Mouse (Mus musculus) forebrain, postnatal 0 days (tissue): ENCODE measurements at regions not wholly inside any gene's neighbourhood (a gene's known extent, or its start where the extent isn't known, plus 50 kb on each side); places are given as distances from the start of the nearest gene placed in this dataset.

Experiments
- ATAC-seq: fragments of 200-750 bp; cut with Nextera tagmentation; 2 replicates; pipeline ENCODE4 v1.8.0; 2017; ENCODE audit warnings: mild to moderate bottlenecking, moderate library complexity
- DNase-seq: peaks from one replicate; pipeline ENCODE4 v3.0.0-alpha.2; 2015
- H3K27ac ChIP-seq: fragments of 300-500 bp; sonication (generic); 2 replicates; pipeline ENCODE4 v1.5.1; 2014; ENCODE audit warnings: low read depth, mild to moderate bottlenecking, antibody characterized with exemption, low read length, moderate library complexity, mixed read lengths
- H3K27me3 ChIP-seq: fragments of 300-500 bp; sonication (generic); 2 replicates; pipeline ENCODE4 v1.6.1; 2014; ENCODE audit warnings: mild to moderate bottlenecking, low read length, mixed read lengths; ENCODE audit not compliant: insufficient read depth
- H3K36me3 ChIP-seq: fragments of 300-500 bp; sonication (generic); 2 replicates; pipeline ENCODE4 v1.6.1; 2014; ENCODE audit warnings: mild to moderate bottlenecking, moderate library complexity; ENCODE audit not compliant: insufficient read depth
- H3K4me1 ChIP-seq: fragments of 300-500 bp; sonication (generic); 2 replicates; pipeline ENCODE4 v1.6.1; 2014; ENCODE audit warnings: antibody characterized with exemption; ENCODE audit not compliant: insufficient read depth
- H3K4me2 ChIP-seq: fragments of 300-500 bp; sonication (generic); 2 replicates; pipeline ENCODE4 v1.6.1; 2014; ENCODE audit warnings: low read depth, mild to moderate bottlenecking, moderate library complexity
- H3K4me3 ChIP-seq: fragments of 300-500 bp; sonication (generic); 2 replicates; pipeline ENCODE4 v1.5.1; 2014; ENCODE audit warnings: low read depth, low read length, mixed read lengths
- H3K9ac ChIP-seq: fragments of 300-500 bp; sonication (generic); 2 replicates; pipeline ENCODE4 v1.6.1; 2014; ENCODE audit warnings: mild to moderate bottlenecking
- H3K9me3 ChIP-seq: fragments of 300-500 bp; sonication (generic); 2 replicates; pipeline ENCODE4 v1.6.1; 2016; ENCODE audit warnings: low read length
- CTCF ChIP-seq: sonication (generic); IDR thresholded peaks from 2 replicates; pipeline ENCODE4 v1.5.1; 2016; ENCODE audit warnings: antibody characterized with exemption, control low read depth, low read depth
- WGBS: fragments of 180-500 bp; shearing (Covaris S2); extraction: QIAGEN DNeasy Blood & Tissue Kit; methylation state at CpG from one replicate; pipeline ENCODE4 v1.1.7; 2014; 5-methylcytosine and 5-hydroxymethylcytosine counted together

DNA sequence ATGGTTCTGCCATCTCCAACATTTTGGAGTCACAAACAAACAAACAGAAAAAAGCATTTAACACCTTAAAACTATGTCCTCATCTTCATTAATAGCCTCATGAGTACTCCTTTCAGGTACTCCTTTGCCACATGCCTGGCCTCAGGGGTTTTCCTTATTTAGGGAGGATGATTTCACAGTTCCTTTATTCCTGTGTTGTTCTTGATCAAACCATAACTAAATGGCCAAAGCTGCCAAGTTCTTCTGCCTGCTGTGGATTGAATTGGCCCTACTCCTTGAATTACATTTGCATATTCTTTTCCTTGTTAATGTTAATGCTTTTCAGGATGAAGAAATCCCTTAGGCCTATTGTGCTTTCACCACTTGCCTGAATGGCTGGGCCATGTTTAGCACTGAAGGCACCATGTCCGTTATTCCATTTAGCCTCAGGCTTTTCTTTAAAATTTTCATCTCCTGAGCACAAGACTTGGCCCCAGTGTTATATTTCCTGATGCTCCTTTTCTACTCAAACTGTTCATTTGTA lies 1787.4 kb downstream of the Hace1 start:
- WGBS: 10% methylated on average over 1 of the region's 1 CpGs
- H3K27ac ChIP-seq: no peak overlapping the region
- TF ChIP-seq CTCF: no peak
- H3K4me2 ChIP-seq: no peak overlapping the region
- no peak overlapping the region for H3K9ac ChIP-seq
- no peaks in the 10 kb centered on the region for H3K27me3 ChIP-seq
- DNase-seq: peak; percentile 1
- H3K9me3 ChIP-seq: no peaks in the 10 kb centered on the region
- no peak overlapping the region for H3K4me3 ChIP-seq
- ATAC-seq: no peak
- H3K4me1 ChIP-seq: no peaks in the 10 kb centered on the region
- no peaks in the 10 kb centered on the region for H3K36me3 ChIP-seq

DNA sequence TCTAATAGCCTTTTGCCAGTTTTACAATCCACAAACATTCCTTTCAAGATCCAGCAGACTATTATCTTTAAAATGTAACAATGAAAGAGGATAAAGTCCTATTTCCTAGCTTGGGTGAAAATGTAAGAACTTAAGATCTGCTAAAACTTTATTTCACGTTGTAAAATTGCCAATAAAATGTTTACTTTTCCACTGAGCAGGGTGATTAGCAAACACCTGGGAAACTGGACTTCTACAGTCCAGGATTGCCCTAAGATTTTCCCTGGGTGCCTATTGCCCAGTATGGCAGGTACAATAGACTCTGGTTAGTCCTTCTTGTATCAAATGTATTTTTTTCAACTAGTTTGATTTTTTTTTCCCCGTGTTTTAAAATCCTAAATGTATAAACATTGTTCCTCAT lies 1789.2 kb downstream of the Hace1 start:
- H3K4me3 ChIP-seq: no peak overlapping the region
- no peak overlapping the region for H3K27ac ChIP-seq
- H3K4me1 ChIP-seq: no peaks in the 10 kb centered on the region
- H3K9me3 ChIP-seq: no peaks in the 10 kb centered on the region
- no peak overlapping the region for H3K9ac ChIP-seq
- no peak for ATAC-seq
- no peaks in the 10 kb centered on the region for H3K36me3 ChIP-seq
- DNase-seq: no peak
- TF ChIP-seq CTCF: no peak
- no peak overlapping the region for H3K4me2 ChIP-seq
- H3K27me3 ChIP-seq: no peaks in the 10 kb centered on the region
- WGBS: 41% methylated on average over 2 of the region's 2 CpGs

DNA sequence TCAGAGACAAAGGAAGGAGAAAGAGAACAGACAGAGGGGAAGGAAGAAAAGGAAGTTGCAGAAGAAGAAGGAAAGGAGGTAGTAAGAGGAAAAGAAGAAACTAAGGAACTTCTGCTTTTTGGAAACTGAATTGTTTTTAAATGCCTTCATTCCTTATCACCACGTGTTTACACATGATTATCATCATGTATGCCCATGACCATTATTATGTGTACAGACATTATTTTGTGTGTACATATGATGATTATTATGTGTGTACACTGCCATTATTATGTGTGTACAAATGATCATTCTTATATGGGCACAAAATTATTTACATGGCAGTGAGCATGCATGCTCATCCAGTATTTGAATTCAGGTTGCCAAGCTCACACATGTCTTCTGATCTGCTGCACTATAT lies 1825.9 kb downstream of the Hace1 start:
- H3K4me2 ChIP-seq: no peak overlapping the region
- H3K9me3 ChIP-seq: no peaks in the 10 kb centered on the region
- no peak overlapping the region for H3K27ac ChIP-seq
- DNase-seq: no peak
- H3K36me3 ChIP-seq: no peaks in the 10 kb centered on the region
- H3K9ac ChIP-seq: no peak overlapping the region
- WGBS: 83% methylated on average over 1 of the region's 1 CpGs
- H3K4me1 ChIP-seq: no peaks in the 10 kb centered on the region
- no peaks in the 10 kb centered on the region for H3K27me3 ChIP-seq
- H3K4me3 ChIP-seq: no peak overlapping the region
- TF ChIP-seq CTCF: no peak
- no peak for ATAC-seq

DNA sequence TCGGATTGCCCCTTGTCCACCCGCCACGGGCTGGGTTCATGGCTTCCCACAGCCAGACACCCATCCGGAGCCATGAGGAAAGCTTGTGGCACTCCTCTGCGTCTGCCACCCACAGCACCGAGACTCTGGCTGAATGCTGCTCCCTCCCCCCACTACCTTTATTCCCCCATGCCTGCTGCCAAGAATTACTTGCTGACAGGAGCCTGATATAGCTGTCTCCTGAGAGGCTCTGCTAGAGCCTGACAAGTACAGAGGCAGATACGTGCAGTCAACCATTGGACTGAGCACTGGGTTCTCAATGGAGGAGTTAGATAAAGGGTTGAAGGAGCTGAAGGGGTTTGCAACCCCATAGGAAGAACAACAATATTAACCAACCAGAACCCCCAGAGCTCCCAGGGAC lies 1848.9 kb downstream of the Hace1 start:
- Histone ChIP-seq H3K36me3 (no peaks in the 10 kb centered on the region), H3K9me3 (no peaks in the 10 kb centered on the region), H3K4me1 (no peaks in the 10 kb centered on the region), H3K27me3 (no peaks in the 10 kb centered on the region), H3K4me3 (no peak overlapping the region), H3K9ac (no peak overlapping the region), H3K27ac (no peak overlapping the region), H3K4me2 (no peak overlapping the region)
- no peak for ATAC-seq
- no peak for DNase-seq
- no peak for TF ChIP-seq CTCF
- WGBS: 72% methylated on average over 7 of the region's 7 CpGs
